Mouse (Mus musculus) gastrocnemius, adult 8-10 months (tissue): ENCODE results near the gene Ubxn11. TPM values are rescaled to one million over a fixed set of nuclear protein-coding genes. Genes with fewer than 3 reads are reported as not detected.

ENCODE experiments used
- DNase-seq, 2 experiments: peaks; one replicate each; pipeline ENCODE4 v3.0.0; 2022; ENCODE audit warnings: low spot score in 2 of 2
- total RNA-seq, 4 experiments: library from RNA; stranded (reverse); gene quantifications; 2 replicates each; pipeline ENCODE4 v1.2.4; 2022

Ubxn11 gene
- total RNA-seq, 4 experiments from 2014 or later, result 1.0 to 2.3 (median 1.9) TPM

GRCm38 (mm10) chr4:134090521-134091224 lies 11.7 kb upstream of the Ubxn11 start:
- no peak for DNase-seq

- DNase-seq, result no peak
Observed at GRCm38 (mm10) chr4:134091225-134091529, 11.2 kb upstream of the Ubxn11 start.

GRCm38 (mm10) chr4:134092382-134093288 lies 9.7 kb upstream of the Ubxn11 start:
- DNase-seq, result peak in 1 of 2 experiments; percentile 28

GRCm38 (mm10) chr4:134094004-134094564 lies 8.3 kb upstream of the Ubxn11 start:
- no peak for DNase-seq

GRCm38 (mm10) chr4:134094923-134095547 lies 7.3 kb upstream of the Ubxn11 start, which contains the start of gene Cd52:
TSS of gene Cd52 (minus strand) at chr4:134095082.
- DNase-seq, result no peak

GRCm38 (mm10) chr4:134096120-134096519 lies 6.2 kb upstream of the Ubxn11 start:
- DNase-seq, result no peak

- no peak for DNase-seq
Observed at GRCm38 (mm10) chr4:134097015-134097608, 5.3 kb upstream of the Ubxn11 start.

- DNase-seq, result no peak
Observed at GRCm38 (mm10) chr4:134098628-134099027, 3.7 kb upstream of the Ubxn11 start.

GRCm38 (mm10) chr4:134100245-134100644 lies 2.1 kb upstream of the Ubxn11 start:
- no peak for DNase-seq

GRCm38 (mm10) chr4:134102742-134103119 lies 361 bp downstream of the Ubxn11 start:
- no peak for DNase-seq

- no peak for DNase-seq
Observed at GRCm38 (mm10) chr4:134106105-134106504, 3.7 kb downstream of the Ubxn11 start.

- DNase-seq, result no peak
Observed at GRCm38 (mm10) chr4:134107730-134108129, 5.4 kb downstream of the Ubxn11 start.

GRCm38 (mm10) chr4:134108196-134108595 lies 5.8 kb downstream of the Ubxn11 start:
- DNase-seq, result no peak

- DNase-seq, result no peak
Observed at GRCm38 (mm10) chr4:134110653-134111052, 8.3 kb downstream of the Ubxn11 start.

- no peak for DNase-seq
Observed at GRCm38 (mm10) chr4:134112403-134112802, 10.0 kb downstream of the Ubxn11 start.

- no peak for DNase-seq
Observed at GRCm38 (mm10) chr4:134113356-134113994, 11.1 kb downstream of the Ubxn11 start.

- DNase-seq, result no peak
Observed at GRCm38 (mm10) chr4:134114038-134114437, 11.7 kb downstream of the Ubxn11 start.

GRCm38 (mm10) chr4:134115215-134116144 lies 13.1 kb downstream of the Ubxn11 start:
- DNase-seq, result no peak

GRCm38 (mm10) chr4:134116501-134116900 lies 14.1 kb downstream of the Ubxn11 start:
- no peak for DNase-seq

GRCm38 (mm10) chr4:134117012-134117411 lies 14.6 kb downstream of the Ubxn11 start:
- no peak for DNase-seq
